ENCODE assay signal across 17 mouse cellular contexts in genomic region chr9:103465293-103465692, GRCm38 (mm10). TPM values are rescaled to one million over a fixed set of nuclear protein-coding genes. Genes with fewer than 3 reads are reported as not detected.
DNase-seq lines count a peak whose midpoint lies in the region; ATAC-seq and TF ChIP-seq lines count a peak whose summit lies in the region.
"Had no signal": no experiment of that assay in that cellular context is flagged by ENCODE, and none has a peak within 500 bp of the region (broad histone marks: within the 10 kb centered on the region; RNA-seq: fewer than 3 reads in every experiment).

No protein-coding gene starts in this region.

- no peak overlapping the region for H3K4me3 ChIP-seq in neural tube, embryonic 13.5 days
- no peak overlapping the region for H3K4me3 ChIP-seq in hindbrain, embryonic 14.5 days (replicated peaks; ENCODE audit: low read length)
- H3K4me3 ChIP-seq in midbrain, embryonic 13.5 days (replicated peaks): no peak overlapping the region
- no peak overlapping the region for H3K4me3 ChIP-seq in thymus, adult 2 months (ENCODE audit: control insufficient read depth, insufficient read depth, low read length)
- H3K4me3 ChIP-seq: heart, embryonic 13.5 days; limb, embryonic 10.5 days had no signal

- TF ChIP-seq POLR2A in thymus, adult 2 months (IDR thresholded peaks at IDR 0.05; ENCODE audit: control insufficient read depth, extremely low read depth, insufficient read depth, low read length, poor library complexity): no peak

- peak overlapping the region; percentile 81 for H3K27ac ChIP-seq in neural tube, embryonic 13.5 days (replicated peaks)
- H3K27ac ChIP-seq in hindbrain, embryonic 14.5 days: peak overlapping the region; percentile 56
- peak overlapping the region; percentile 83 for H3K27ac ChIP-seq in midbrain, embryonic 13.5 days
- H3K27ac ChIP-seq in thymus, adult 2 months (ENCODE audit: control insufficient read depth, insufficient read depth, low read length): no peak overlapping the region
- H3K27ac ChIP-seq: heart, embryonic 13.5 days; limb, embryonic 10.5 days had no signal

- H3K4me2 ChIP-seq in neural tube, embryonic 13.5 days: 0 out of 2 replicates have a peak overlapping the region, but pooled peaks have one; percentile 11
- H3K4me2 ChIP-seq in hindbrain, embryonic 14.5 days (replicated peaks): no peak overlapping the region
- no peak overlapping the region for H3K4me2 ChIP-seq in midbrain, embryonic 13.5 days (replicated peaks)
- H3K4me2 ChIP-seq: heart, embryonic 13.5 days had no signal

- H3K27me3 ChIP-seq in neural tube, embryonic 13.5 days: no peaks in the 10 kb centered on the region
- no peaks in the 10 kb centered on the region for H3K27me3 ChIP-seq in hindbrain, embryonic 14.5 days (ENCODE audit: control insufficient read depth, insufficient read depth, low read length)
- no peaks in the 10 kb centered on the region for H3K27me3 ChIP-seq in midbrain, embryonic 13.5 days
- no peaks in the 10 kb centered on the region for H3K27me3 ChIP-seq in thymus, adult 2 months (ENCODE audit: control insufficient read depth, insufficient read depth, low read length)
- H3K27me3 ChIP-seq: CH12.LX; heart, embryonic 13.5 days had no signal

- TF ChIP-seq CTCF in thymus, adult 2 months (IDR thresholded peaks at IDR 0.05; ENCODE audit: borderline replicate concordance, control insufficient read depth, extremely low read depth, insufficient read depth, low read length, poor library complexity): no peak

- DNase-seq in neural tube, embryonic 10.5 days (ENCODE audit: extremely low spot score, low spot score): no peak
- DNase-seq in hindbrain, embryonic 14.5 days (ENCODE audit: low spot score): no peak
- no peak for DNase-seq in spleen, postnatal 10 days (ENCODE audit: low spot score in 2 of 2)
- no peak for DNase-seq in lung, postnatal 25 days (ENCODE audit: low spot score)
- no peak for DNase-seq in thymus, adult 2 months
- DNase-seq: heart, adult 18-20 months; kidney, postnatal 36 days; lung, adult 2 months; lung, postnatal 36 days had no signal

- no peak overlapping the region for H3K9ac ChIP-seq in neural tube, embryonic 13.5 days
- no peak overlapping the region for H3K9ac ChIP-seq in hindbrain, embryonic 14.5 days
- H3K9ac ChIP-seq in midbrain, embryonic 13.5 days (replicated peaks): no peak overlapping the region
- H3K9ac ChIP-seq: heart, embryonic 13.5 days had no signal

- no peaks in the 10 kb centered on the region for H3K36me3 ChIP-seq in neural tube, embryonic 13.5 days
- no peaks in the 10 kb centered on the region for H3K36me3 ChIP-seq in hindbrain, embryonic 14.5 days (replicated peaks; ENCODE audit: control insufficient read depth, insufficient read depth)
- H3K36me3 ChIP-seq in midbrain, embryonic 13.5 days: no peaks in the 10 kb centered on the region
- no peaks in the 10 kb centered on the region for H3K36me3 ChIP-seq in thymus, adult 2 months (ENCODE audit: control insufficient read depth, insufficient read depth, low read length)
- H3K36me3 ChIP-seq: heart, embryonic 13.5 days; limb, embryonic 10.5 days had no signal

- H3K4me1 ChIP-seq in neural tube, embryonic 13.5 days (replicated peaks): peaks cover 21% of the 10 kb centered on the region
- H3K4me1 ChIP-seq in hindbrain, embryonic 14.5 days (replicated peaks; ENCODE audit: control insufficient read depth, insufficient read depth, low read length): peaks cover 12% of the 10 kb centered on the region
- peaks cover 32% of the 10 kb centered on the region for H3K4me1 ChIP-seq in midbrain, embryonic 13.5 days (replicated peaks)
- peaks cover 4% of the 10 kb centered on the region; the same call in 1 of the 2 replicates for H3K4me1 ChIP-seq in thymus, adult 2 months (replicated peaks; ENCODE audit: control insufficient read depth, insufficient read depth, low read length)
- H3K4me1 ChIP-seq: heart, embryonic 13.5 days had no signal

- H3K9me3 ChIP-seq in neural tube, embryonic 13.5 days: no peaks in the 10 kb centered on the region
- H3K9me3 ChIP-seq in hindbrain, embryonic 14.5 days (ENCODE audit: control insufficient read depth, low read length): no peaks in the 10 kb centered on the region
- H3K9me3 ChIP-seq in midbrain, embryonic 13.5 days: no peaks in the 10 kb centered on the region
- H3K9me3 ChIP-seq: heart, embryonic 13.5 days; limb, embryonic 10.5 days had no signal

- ATAC-seq in neural tube, embryonic 13.5 days (ENCODE audit: low read depth): no peak
- no peak; the same call in 1 of the 2 replicates for ATAC-seq in hindbrain, embryonic 14.5 days (ENCODE audit: low FRiP score)
- peak; percentile 66 for ATAC-seq in midbrain, embryonic 13.5 days
- ATAC-seq in erythroblast, adult 5-6 weeks (replicated peaks; ENCODE audit: low FRiP score, poor library complexity, severe bottlenecking): no peak

- WGBS in neural tube, embryonic 13.5 days: 17% methylated on average over 1 of the region's 1 CpGs
- WGBS in hindbrain, embryonic 14.5 days: 22% methylated on average over 1 of the region's 1 CpGs
- 4% methylated on average over 1 of the region's 1 CpGs for WGBS in midbrain, embryonic 13.5 days
- WGBS in thymus, adult 2 months: 90% methylated on average over 1 of the region's 1 CpGs

RNA-seq across cellular contexts. Expression of gene Bfsp2, which starts 14.9 kb away (rescaled TPM):
- polyA plus RNA-seq in neural tube, embryonic 13.5 days (2015; fragmentation: Nextera tagmentation; extraction: Ambion mirVana): 1.2 and 1.5 TPM in 2 replicates
- polyA plus RNA-seq in hindbrain, embryonic 14.5 days (2014; fragmentation: Nextera tagmentation; extraction: Ambion mirVana): 3.5 and 4.1 TPM in 2 replicates
- 3.5 and 4.0 TPM in 2 replicates for polyA plus RNA-seq in midbrain, embryonic 13.5 days (2015; fragmentation: Nextera tagmentation; extraction: Ambion mirVana)
- 0.98 and 1.4 TPM in 2 replicates for polyA plus RNA-seq in thymus, adult 2 months (2012; rRNA removed)
- not detected in 2 replicates for total RNA-seq in erythroblast, adult 5-6 weeks (2015; ENCODE audit: low replicate concordance)
- not detected in 2 replicates for total RNA-seq in erythroblast, adult 5-6 weeks (2017; ENCODE audit: low replicate concordance)
- total RNA-seq: adrenal gland, postnatal 4 days; liver, adult 2 months had no signal
